Mouse (Mus musculus) liver, embryonic 14.5 days (tissue): ENCODE data around the gene Ppfia3.

Experiments
- CTCF ChIP-seq: IDR thresholded peaks from 2 replicates; pipeline ENCODE4 v1.5.1; 2016; ENCODE audit warnings: antibody characterized with exemption, low read depth, control low read depth
- EP300 ChIP-seq: IDR thresholded peaks from 2 replicates; pipeline ENCODE4 v1.6.1; 2016; ENCODE audit warnings: antibody characterized with exemption, low read depth

DNA sequence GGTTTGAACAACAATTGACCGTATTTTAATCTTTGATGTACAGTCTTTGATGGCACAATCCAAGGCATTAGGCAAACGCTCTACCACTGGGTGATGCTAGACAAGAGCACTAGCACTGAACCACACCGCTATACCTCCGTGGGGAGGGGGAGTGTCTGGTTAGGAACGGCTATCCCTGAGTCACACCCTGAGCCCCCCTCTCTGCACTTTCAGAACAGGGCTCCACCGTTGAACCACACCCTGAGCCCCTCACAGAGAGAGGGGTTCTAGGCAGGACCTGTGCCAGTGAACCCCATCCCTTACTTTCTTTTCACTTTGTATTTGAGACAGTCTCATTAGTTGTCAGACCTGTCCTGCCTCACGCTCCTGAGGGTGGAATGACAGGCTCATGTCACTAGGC is 41.5 kb upstream of the Ppfia3 start:
- TF ChIP-seq CTCF: no peak
- no peak for TF ChIP-seq EP300
